Mouse (Mus musculus) heart, embryonic 15.5 days (tissue): ENCODE measurements around the gene Anp32e. TPM values are rescaled to one million over a fixed set of nuclear protein-coding genes. Genes with fewer than 3 reads are reported as not detected.
"Not testable (repeated sequence)": the region's sequence is repeated elsewhere in the genome, so short reads cannot be mapped to it uniquely, and the experiment has no call there.

ENCODE experiments used
- ATAC-seq: fragments of 200-750 bp; cut with Nextera tagmentation; replicated peaks from 2 replicates; pipeline ENCODE4 v1.8.0; 2017; ENCODE audit warnings: low read depth, moderate TSS enrichment; ENCODE audit not compliant: insufficient number of reproducible peaks, insufficient read depth, low FRiP score
- H3K27ac ChIP-seq: fragments of 300-500 bp; sonication (generic); 2 replicates; pipeline ENCODE4 v1.5.1; 2015; ENCODE audit warnings: mild to moderate bottlenecking, inconsistent platforms
- H3K27me3 ChIP-seq: fragments of 300-500 bp; sonication (generic); 2 replicates; pipeline ENCODE4 v1.6.1; 2015; ENCODE audit warnings: inconsistent platforms
- H3K36me3 ChIP-seq: fragments of 300-500 bp; sonication (generic); 2 replicates; pipeline ENCODE4 v1.6.1; 2015; ENCODE audit warnings: mild to moderate bottlenecking, inconsistent platforms
- H3K4me1 ChIP-seq: fragments of 300-500 bp; sonication (generic); replicated peaks from 2 replicates; pipeline ENCODE4 v1.6.1; 2015; ENCODE audit warnings: inconsistent platforms
- H3K4me2 ChIP-seq: fragments of 300-500 bp; sonication (generic); 2 replicates; pipeline ENCODE4 v1.6.1; 2015; ENCODE audit warnings: inconsistent platforms, mild to moderate bottlenecking, moderate library complexity
- H3K4me3 ChIP-seq: fragments of 300-500 bp; sonication (generic); 2 replicates; pipeline ENCODE4 v1.5.1; 2015; ENCODE audit warnings: mild to moderate bottlenecking, inconsistent platforms
- H3K9ac ChIP-seq: fragments of 300-500 bp; sonication (generic); 2 replicates; pipeline ENCODE4 v1.6.1; 2015; ENCODE audit warnings: mild to moderate bottlenecking, inconsistent platforms
- H3K9me3 ChIP-seq: fragments of 300-500 bp; sonication (generic); replicated peaks from 2 replicates; pipeline ENCODE4 v1.6.1; 2016; ENCODE audit warnings: inconsistent platforms
- whole genome bisulfite sequencing: fragments of 180-500 bp; shearing (Covaris S2); methylation state at CpG from one replicate; pipeline ENCODE4 v1.1.7; 2015; ENCODE audit warnings: mixed read lengths; 5-methylcytosine and 5-hydroxymethylcytosine counted together
- polyA plus RNA-seq: library from polyadenylated mRNA; unstranded; fragments of >200 nt; fragmentation: Nextera tagmentation; extraction: Ambion mirVana; gene quantifications from 2 replicates; pipeline ENCODE4 v1.2.1, GENCODE M21; 2015

Gene Anp32e
- polyA plus RNA-seq, 1 experiment from 2014 or later: 187 TPM

- Histone ChIP-seq H3K9me3 (no peaks in the 10 kb centered on the region), H3K36me3 (no peaks in the 10 kb centered on the region), H3K4me2 (no peak overlapping the region), H3K4me3 (no peak overlapping the region), H3K27me3 (no peaks in the 10 kb centered on the region), H3K4me1 (peaks cover 39% of the 10 kb centered on the region), H3K9ac (no peak overlapping the region), H3K27ac (no peak overlapping the region)
- no peak for ATAC-seq
- WGBS: 98% methylated on average over 1 of the region's 1 CpGs
These were observed 30.8 kb downstream of the Anp32e start for GRCm38 (mm10) chr3:95959807-95960206.

DNA sequence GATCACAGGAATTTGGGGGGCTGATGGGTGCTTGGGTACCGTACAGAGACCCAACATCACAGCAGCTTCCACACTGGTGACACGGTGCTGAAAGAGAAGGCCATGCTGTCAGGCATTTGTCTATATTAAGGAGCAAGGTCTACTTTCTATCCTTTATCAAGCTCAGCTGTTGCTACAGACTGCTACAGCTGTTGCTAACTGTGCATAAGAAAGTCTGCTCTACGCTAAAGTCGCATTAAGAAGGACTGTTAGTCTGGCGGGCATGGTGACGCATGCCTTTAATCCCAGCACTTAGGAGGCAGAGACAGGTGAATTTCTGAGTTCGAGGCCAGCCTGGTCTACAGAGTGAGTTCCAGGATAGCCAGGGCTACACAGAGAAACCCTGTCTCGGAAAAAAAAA, 33.1 kb downstream of the Anp32e start:
- H3K27me3 ChIP-seq, ATAC-seq: not testable (repeated sequence)

DNA sequence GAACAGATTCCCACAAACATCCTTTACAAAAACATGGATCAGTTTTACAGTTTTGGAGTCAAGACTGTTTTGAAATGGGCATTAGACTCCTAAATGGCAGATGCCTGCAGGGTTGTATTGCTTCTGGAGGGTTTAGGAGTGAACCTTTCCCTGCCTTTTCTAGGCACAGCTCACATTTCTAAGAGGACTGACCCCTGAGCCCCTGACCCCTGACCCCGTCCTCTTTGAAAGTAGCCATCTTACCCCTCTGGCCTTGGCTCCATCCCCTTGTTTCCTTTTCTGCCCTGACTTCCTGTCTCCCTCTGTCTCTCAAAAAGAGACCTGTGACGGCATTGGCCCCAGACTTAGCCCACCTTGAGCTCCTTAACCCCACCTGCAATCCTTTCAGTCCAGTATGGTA, 34.2 kb downstream of the Anp32e start:
- Histone ChIP-seq H3K4me3 (no peak overlapping the region), H3K9ac (no peak overlapping the region), H3K27ac (no peak overlapping the region), H3K9me3 (no peaks in the 10 kb centered on the region), H3K4me1 (peaks cover 26% of the 10 kb centered on the region), H3K4me2 (no peak overlapping the region), H3K27me3 (no peaks in the 10 kb centered on the region), H3K36me3 (no peaks in the 10 kb centered on the region)
- no peak for ATAC-seq
- WGBS: 64% methylated on average over 2 of the region's 2 CpGs

More for the DNA sequence above, 33.1 kb downstream of the Anp32e start:
- H3K9me3 ChIP-seq, H3K4me2 ChIP-seq, H3K9ac ChIP-seq, H3K36me3 ChIP-seq, H3K4me3 ChIP-seq: not testable (repeated sequence)
- Histone ChIP-seq H3K4me1 (peaks cover 36% of the 10 kb centered on the region), H3K27ac (peak overlapping the region; percentile 82)
- WGBS: 66% methylated on average over 8 of the region's 8 CpGs

- H3K9ac ChIP-seq: no peak overlapping the region
- no peak overlapping the region for H3K4me2 ChIP-seq
- no peaks in the 10 kb centered on the region for H3K9me3 ChIP-seq
- no peaks in the 10 kb centered on the region for H3K36me3 ChIP-seq
- no peaks in the 10 kb centered on the region for H3K27me3 ChIP-seq
- no peak overlapping the region for H3K4me3 ChIP-seq
- no peak for ATAC-seq
- 39% methylated on average over 4 of the region's 4 CpGs for WGBS
- peaks cover 23% of the 10 kb centered on the region for H3K4me1 ChIP-seq
- no peak overlapping the region for H3K27ac ChIP-seq
These were observed 34.6 kb downstream of the Anp32e start for GRCm38 (mm10) chr3:95963681-95964080.

DNA sequence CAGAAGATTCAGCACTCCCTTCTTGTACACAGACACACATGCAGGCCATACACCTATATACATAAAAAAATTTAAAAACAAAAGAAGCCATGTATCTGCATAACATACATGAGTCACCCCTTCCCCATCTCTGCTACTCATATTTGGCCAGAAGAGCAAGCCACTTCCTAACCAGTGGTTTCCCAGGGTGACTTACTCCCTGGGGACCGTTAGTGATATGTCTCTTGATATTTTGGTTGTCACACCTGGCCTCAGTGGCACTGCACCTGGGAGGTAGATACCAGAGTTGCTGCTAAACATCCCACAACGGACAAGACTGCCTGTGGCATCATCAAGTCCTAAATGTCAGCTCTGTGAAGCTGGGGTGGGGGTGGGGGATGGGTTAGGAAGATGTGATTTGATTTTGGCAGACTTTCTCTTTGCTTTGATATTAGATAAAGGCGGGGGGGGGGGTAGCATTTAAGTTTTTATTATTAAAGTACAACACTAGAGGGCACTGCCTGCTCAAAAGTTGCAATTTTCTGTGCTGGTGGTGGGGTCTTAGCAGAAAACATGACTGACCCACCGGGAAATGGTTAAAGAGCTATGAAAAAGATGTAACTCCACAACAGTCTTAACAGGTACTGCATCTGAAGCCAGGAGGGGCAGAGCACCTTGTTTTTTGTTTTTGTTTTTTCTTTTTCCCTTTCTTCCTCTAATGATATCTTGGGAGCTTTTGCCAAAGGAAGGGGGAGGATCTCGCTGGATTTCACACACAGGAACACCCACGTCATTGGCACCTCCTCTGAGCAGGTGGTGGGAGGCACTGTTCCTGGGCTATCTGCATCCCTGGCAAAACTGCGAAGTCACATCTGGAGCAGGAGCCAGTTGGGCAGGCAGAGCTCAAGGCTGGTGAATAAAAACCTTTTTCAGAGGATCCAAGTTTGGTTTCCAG, 36.7 kb downstream of the Anp32e start:
- H3K9me3 ChIP-seq: no peaks in the 10 kb centered on the region
- no peaks in the 10 kb centered on the region for H3K36me3 ChIP-seq
- H3K4me1 ChIP-seq: peaks cover 19% of the 10 kb centered on the region
- H3K27ac ChIP-seq: peak overlapping the region; percentile 38; the same call in 1 of the 2 replicates
- peak overlapping the region; percentile 55 for H3K4me2 ChIP-seq
- no peak for ATAC-seq
- H3K27me3 ChIP-seq: no peaks in the 10 kb centered on the region
- 7% methylated on average over 7 of the region's 7 CpGs for WGBS
- H3K9ac ChIP-seq: no peak overlapping the region
- peak overlapping the region; percentile 22; the same call in 1 of the 2 replicates for H3K4me3 ChIP-seq

DNA sequence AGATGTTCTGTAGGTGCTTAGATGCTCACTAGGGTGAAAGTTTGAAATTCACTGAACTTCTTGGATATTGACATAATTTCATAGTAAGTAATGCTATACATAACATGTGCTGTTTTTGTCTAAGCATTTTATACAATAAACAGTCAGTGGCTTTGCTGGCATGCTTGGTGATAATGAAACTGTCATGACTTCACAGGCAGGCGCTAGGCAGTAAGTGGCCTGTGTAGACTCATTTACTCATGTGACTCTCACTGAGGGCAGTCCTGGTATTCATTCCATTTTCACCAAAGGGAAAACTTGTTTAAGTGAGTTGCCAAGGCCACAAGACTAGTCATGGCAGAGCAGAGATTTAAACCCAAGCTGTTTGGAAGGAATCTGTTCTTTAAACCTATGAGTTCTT, 40.2 kb downstream of the Anp32e start:
- H3K27ac ChIP-seq: no peak overlapping the region
- no peak overlapping the region for H3K9ac ChIP-seq
- no peak overlapping the region for H3K4me3 ChIP-seq
- WGBS: 44% methylated on average over 1 of the region's 1 CpGs
- no peaks in the 10 kb centered on the region for H3K27me3 ChIP-seq
- no peaks in the 10 kb centered on the region for H3K9me3 ChIP-seq
- H3K36me3 ChIP-seq: no peaks in the 10 kb centered on the region
- H3K4me2 ChIP-seq: no peak overlapping the region
- no peak for ATAC-seq
- H3K4me1 ChIP-seq: peaks cover 12% of the 10 kb centered on the region

- H3K4me3 ChIP-seq, H3K9me3 ChIP-seq, H3K27ac ChIP-seq, H3K9ac ChIP-seq, H3K27me3 ChIP-seq, ATAC-seq, H3K36me3 ChIP-seq, H3K4me2 ChIP-seq: not testable (repeated sequence)
- WGBS: 68% methylated on average over 7 of the region's 7 CpGs
- peaks cover 12% of the 10 kb centered on the region for H3K4me1 ChIP-seq
These were observed 41.6 kb downstream of the Anp32e start for GRCm38 (mm10) chr3:95970661-95971060.

DNA sequence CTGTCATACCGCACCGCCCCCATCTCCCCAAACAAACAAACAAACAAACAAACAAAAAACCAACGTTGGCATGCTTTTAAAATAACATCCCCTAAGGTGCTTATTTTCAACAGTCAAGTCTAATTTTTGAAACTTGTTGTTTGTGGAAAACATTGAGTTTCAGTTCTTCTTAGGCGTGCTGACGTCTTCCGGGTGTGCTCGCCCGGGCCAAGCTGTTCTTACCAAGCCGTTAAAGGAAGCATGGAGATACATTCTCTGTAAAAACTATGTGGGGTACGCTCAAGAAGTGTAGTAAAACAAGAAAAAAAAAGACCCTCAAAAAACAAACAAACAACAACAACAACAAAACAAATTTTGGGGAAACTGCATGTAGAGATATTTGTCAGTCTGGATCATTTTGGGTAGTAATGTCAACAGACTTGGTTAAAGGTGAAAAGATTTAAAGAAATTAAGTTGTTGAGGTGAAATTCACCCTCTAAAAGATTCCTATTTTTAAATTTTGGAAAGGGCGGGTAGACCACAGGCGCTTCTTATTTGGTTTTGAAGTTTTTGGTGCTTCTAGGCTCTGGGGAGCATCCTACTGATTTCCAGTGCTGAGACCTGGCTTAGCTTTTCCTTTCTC, 43.3 kb downstream of the Anp32e start:
- Histone ChIP-seq H3K36me3 (no peaks in the 10 kb centered on the region), H3K9ac (peak overlapping the region; percentile 65; the same call in 1 of the 2 replicates), H3K27ac (peak overlapping the region; percentile 57), H3K4me2 (peak overlapping the region; percentile 72), H3K27me3 (no peaks in the 10 kb centered on the region), H3K4me3 (peak overlapping the region; percentile 39), H3K9me3 (no peaks in the 10 kb centered on the region), H3K4me1 (peaks cover 12% of the 10 kb centered on the region)
- WGBS: 75% methylated on average over 12 of the region's 12 CpGs
- no peak for ATAC-seq

DNA sequence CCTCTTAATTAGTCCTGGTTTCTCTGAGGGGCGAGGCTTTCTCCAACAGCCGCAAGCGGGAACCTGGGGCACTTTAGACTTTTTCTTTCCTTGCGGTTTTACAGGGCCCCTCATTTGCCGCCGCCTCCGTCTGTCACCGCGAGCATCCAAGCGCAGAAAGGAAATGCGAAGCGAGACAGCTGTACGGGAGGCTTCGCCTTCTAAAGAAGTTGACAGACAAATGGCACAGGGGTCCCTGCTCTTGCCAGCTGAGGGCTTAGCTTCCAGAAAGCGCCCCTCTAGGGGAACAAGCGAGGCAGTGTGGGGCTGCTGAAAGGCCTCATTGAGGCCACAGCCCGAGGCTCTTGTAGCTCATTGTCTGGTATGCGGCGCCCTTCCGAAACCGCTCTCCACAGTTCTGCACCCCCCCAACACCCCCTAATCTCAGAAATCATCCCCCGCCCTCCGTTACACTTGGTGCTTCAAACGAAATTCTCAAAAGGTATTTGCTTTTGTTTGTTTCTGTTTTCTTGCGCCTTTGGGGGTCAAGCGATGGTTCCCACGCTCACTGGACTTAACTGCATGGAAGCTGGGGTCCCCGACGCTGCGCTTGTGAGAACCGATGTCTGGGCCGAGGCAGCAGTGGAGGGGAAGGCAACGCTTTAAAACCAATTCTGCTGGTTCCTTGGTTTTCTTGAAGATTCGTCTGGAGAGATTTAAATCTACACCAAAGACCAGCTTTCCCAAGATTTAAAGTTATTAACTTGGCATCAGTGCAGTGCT, 44.0 kb downstream of the Anp32e start:
- H3K27ac ChIP-seq: peak overlapping the region; percentile 57
- no peak; the same call in 1 of the 2 replicates for ATAC-seq

DNA sequence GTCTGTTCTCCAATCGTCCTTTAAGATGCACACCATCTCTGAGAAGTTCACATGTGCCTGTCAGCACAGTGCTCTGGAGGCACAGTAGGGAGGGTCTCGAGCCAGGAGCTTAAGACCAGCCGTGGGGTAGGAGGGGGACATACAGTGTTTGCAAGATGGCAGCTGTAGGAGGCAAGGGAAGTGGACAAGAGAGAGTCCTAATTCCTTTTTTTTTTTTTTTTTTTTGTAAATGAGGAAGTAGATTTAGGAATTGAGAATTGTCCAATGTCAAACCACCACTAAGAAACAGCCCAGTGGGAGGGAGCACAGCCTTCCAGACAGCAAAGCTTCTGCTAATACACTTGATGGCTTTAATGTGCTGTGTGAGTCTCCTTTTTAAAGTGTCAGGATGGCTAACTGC, 48.0 kb downstream of the Anp32e start:
- peak overlapping the region; percentile 55 for H3K27ac ChIP-seq
- no peaks in the 10 kb centered on the region for H3K36me3 ChIP-seq
- WGBS: 58% methylated on average over 3 of the region's 3 CpGs
- no peaks in the 10 kb centered on the region for H3K27me3 ChIP-seq
- no peaks in the 10 kb centered on the region for H3K9me3 ChIP-seq
- no peak; the same call in 1 of the 2 replicates for ATAC-seq
- no peak overlapping the region for H3K4me2 ChIP-seq
- no peak overlapping the region for H3K9ac ChIP-seq
- H3K4me3 ChIP-seq: no peak overlapping the region
- peaks cover 18% of the 10 kb centered on the region for H3K4me1 ChIP-seq

More for the DNA sequence above, 44.0 kb downstream of the Anp32e start:
- Histone ChIP-seq H3K36me3 (no peaks in the 10 kb centered on the region), H3K9ac (peak overlapping the region; percentile 65), H3K27me3 (no peaks in the 10 kb centered on the region), H3K9me3 (no peaks in the 10 kb centered on the region), H3K4me1 (peaks cover 14% of the 10 kb centered on the region), H3K4me3 (peak overlapping the region; percentile 39), H3K4me2 (peak overlapping the region; percentile 72)
- WGBS: 12% methylated on average over 34 of the region's 34 CpGs

DNA sequence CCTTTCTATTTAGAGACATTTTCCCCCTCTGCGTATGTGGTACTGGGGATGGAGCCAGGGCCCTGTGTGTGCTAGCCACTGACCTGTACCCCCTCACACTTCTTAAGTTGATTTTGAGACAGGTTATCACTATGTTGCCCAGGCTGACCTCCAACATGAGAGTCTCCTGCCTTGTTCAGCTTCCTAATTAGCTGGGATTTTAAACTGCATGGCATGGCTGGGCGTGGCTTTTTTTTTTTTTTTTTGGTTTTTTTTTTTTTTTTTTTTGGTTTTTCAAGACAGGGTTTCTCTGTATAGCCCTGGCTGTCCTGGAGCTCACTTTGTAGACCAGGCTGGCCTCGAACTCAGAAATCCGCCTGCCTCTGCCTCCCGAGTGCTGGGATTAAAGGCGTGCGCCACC, 48.5 kb downstream of the Anp32e start:
- peak; percentile 37; the same call in 1 of the 2 replicates for ATAC-seq
- H3K27me3 ChIP-seq, H3K36me3 ChIP-seq, H3K9me3 ChIP-seq, H3K9ac ChIP-seq, H3K4me3 ChIP-seq, H3K4me2 ChIP-seq: not testable (repeated sequence)
- 82% methylated on average over 7 of the region's 7 CpGs for WGBS
- Histone ChIP-seq H3K4me1 (peaks cover 18% of the 10 kb centered on the region), H3K27ac (peak overlapping the region; percentile 55)
